Mouse (Mus musculus) left cerebral cortex, adult 6 months (tissue): Measurements from ENCODE around the gene Itgb2. TPM values are rescaled to one million over a fixed set of nuclear protein-coding genes. Genes with fewer than 3 reads are reported as not detected.

Source experiments
- long read RNA-seq, 2 experiments: library from polyadenylated mRNA; unstranded; transcript quantifications; one replicate each; pipeline ENCODE4 v2.0.0; 2019 to 2020
- polyA plus RNA-seq: library from polyadenylated mRNA; unstranded; fragments of <200 nt; fragmentation: Nextera tagmentation; gene quantifications from 2 replicates; pipeline ENCODE4 v1.2.3, GENCODE M21; 2021

Gene Itgb2
- polyA plus RNA-seq = 4.6 and 4.9 TPM in 2 replicates
- long read RNA-seq, experiment 1, transcript Itgb2-201 (16 exons, 2,970 nt) = major isoform, 11 of 15 reads
- long read RNA-seq, experiment 1, partial matches to known transcripts = 2 of 15 reads
- long read RNA-seq, experiment 1, other reads (novel, unspliced or antisense) = 2 of 15 reads
- long read RNA-seq, experiment 2, partial matches to known transcripts = 1 of 5 reads
- long read RNA-seq, experiment 2, other reads (novel, unspliced or antisense) = 1 of 5 reads

DNA sequence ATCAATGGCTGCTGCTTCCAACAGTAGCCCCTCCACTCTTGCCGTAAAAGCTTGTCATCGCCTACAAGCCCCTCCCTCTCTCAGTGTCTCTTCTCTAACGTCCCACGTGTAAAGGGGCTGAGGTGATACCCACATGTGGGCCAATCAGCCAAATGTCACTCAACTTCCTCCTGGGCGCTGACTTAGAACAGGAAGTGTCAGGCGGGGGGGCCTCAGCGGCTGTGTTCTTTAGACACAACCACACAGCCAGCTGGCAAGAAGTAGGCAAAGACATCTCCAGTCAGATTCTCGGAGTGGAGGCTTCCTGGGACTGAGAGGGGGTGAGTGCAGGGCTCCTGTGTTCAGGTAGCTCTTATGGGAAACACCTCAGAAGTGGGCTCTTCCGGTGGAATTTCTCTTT lies at the start of gene Itgb2:
Gene Itgb2 (plus strand): TSS at position 113 of the 400 bp plus-strand sequence.

DNA sequence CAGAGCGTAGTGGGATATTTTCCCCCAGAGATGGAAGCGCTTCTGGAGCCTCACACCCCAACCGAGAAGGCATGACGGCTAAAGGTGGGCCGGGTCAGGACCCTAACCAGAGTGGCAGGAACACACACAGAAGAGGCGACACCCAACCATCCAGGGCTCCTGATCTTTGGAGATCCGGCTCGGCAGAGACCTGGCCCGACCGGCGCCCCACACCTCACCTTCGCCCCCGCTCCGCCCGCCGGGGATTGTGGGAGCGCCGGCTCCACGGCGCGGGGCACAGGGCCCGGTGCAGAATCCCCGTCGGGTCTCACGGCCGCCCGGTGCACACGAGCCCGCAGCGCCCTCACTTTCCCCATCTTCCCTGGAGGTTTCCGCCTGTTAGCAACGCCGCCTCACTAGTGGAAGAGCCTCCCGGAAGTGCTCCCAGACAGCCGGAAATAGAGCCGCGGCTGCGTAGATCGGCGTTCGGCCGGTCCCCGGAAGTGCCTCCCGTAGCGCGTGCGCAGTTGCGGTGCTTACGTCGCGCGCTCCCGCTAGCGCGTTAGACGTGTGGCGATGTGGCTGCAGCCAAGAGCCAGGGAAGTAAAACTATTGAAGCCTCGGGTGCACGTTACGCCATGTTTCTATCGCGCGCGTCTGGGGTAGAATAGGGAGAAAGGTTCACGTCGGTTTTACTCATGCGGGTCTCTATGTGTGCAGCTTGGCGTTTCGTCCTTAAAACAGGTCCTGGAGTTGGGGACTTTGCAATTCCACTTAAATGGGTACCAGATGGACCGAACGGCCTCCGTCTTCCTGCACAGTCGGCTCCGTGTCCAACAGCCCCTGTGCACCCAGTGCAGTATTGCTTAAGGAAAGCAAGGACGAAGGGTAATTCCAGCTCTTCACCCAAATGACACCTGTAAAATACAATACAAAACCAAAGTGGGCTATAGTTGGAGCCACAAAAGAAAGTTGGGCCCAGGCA lies 14.4 kb upstream of the Itgb2 start, which contains the start of gene Fam207a:
Gene Fam207a (minus strand): TSS at position 401 of the 964 bp plus-strand sequence.

GRCm38 (mm10) chr10:77581408-77582284 lies 51.6 kb downstream of the Itgb2 start, which contains the start of gene Pttg1ip:
Gene Pttg1ip (plus strand): TSS chr10:77581720.

GRCm38 (mm10) chr10:77605908-77606826 lies 76.1 kb downstream of the Itgb2 start, which contains the start of the genes Sumo3 and Gm49325:
Gene Sumo3 (plus strand): TSS chr10:77606097.
Gene Gm49325 (plus strand): TSS chr10:77606197.

Other genes with a start within 250 kb of the Itgb2 start
- gene Adarb1, start 112.0 kb upstream of the Itgb2 start, polyA plus RNA-seq = 16.2 and 32.7 TPM in 2 replicates
- gene Fam207a, start 14.5 kb upstream of the Itgb2 start, polyA plus RNA-seq = 25.3 and 29.2 TPM in 2 replicates
- 56.3 and 68.9 TPM in 2 replicates for gene Pttg1ip, start 51.5 kb downstream of the Itgb2 start, polyA plus RNA-seq
- 157 and 188 TPM in 2 replicates for gene Sumo3, start 75.8 kb downstream of the Itgb2 start, polyA plus RNA-seq
- gene Gm49325, start 75.9 kb downstream of the Itgb2 start, polyA plus RNA-seq = 1.9 and 10.3 TPM in 2 replicates
- gene Ube2g2, start 92.0 kb downstream of the Itgb2 start, polyA plus RNA-seq = 50.9 and 59.2 TPM in 2 replicates
- 0.20 TPM in 2 replicates for gene Tspear, start 156.3 kb downstream of the Itgb2 start, polyA plus RNA-seq
- gene Gm19402, start 160.5 kb downstream of the Itgb2 start, polyA plus RNA-seq = not detected in 2 replicates
- not detected in 2 replicates for gene Gm9508, start 167.0 kb downstream of the Itgb2 start, polyA plus RNA-seq
- not detected in 2 replicates for gene Gm10272, start 176.4 kb downstream of the Itgb2 start, polyA plus RNA-seq
- gene Gm10024, start 181.2 kb downstream of the Itgb2 start, polyA plus RNA-seq = not detected in 2 replicates
- not detected in 2 replicates for gene Gm10142, start 185.6 kb downstream of the Itgb2 start, polyA plus RNA-seq
- not detected in 2 replicates for gene Krtap12-1, start 190.3 kb downstream of the Itgb2 start, polyA plus RNA-seq
- gene Gm10100, start 196.2 kb downstream of the Itgb2 start, polyA plus RNA-seq = not detected in 2 replicates
- not detected in 2 replicates for gene Gm18596, start 212.4 kb downstream of the Itgb2 start, polyA plus RNA-seq
- gene Gm9736, start 221.1 kb downstream of the Itgb2 start, polyA plus RNA-seq = not detected in 2 replicates
- not detected in 2 replicates for gene Gm3233, start 229.4 kb downstream of the Itgb2 start, polyA plus RNA-seq
- not detected in 2 replicates for gene Gm3238, start 241.1 kb downstream of the Itgb2 start, polyA plus RNA-seq
- gene Gm7138, start 246.7 kb downstream of the Itgb2 start, polyA plus RNA-seq = not detected in 2 replicates